Mouse (Mus musculus) inflammation-experienced regulatory T-cells (primary cell): ENCODE results near the gene Prickle3. TPM values are rescaled to one million over a fixed set of nuclear protein-coding genes. Genes with fewer than 3 reads are reported as not detected.

Experiments
- polyA plus RNA-seq, 2 experiments: library from polyadenylated mRNA; unstranded; fragments of 100-300 nt; shearing (Covaris generic); gene quantifications; one replicate each; pipeline ENCODE4 v1.2.1; 2017

Prickle3 gene
- polyA plus RNA-seq = 10 to 100 TPM; 28.9 to 30.0 TPM

DNA sequence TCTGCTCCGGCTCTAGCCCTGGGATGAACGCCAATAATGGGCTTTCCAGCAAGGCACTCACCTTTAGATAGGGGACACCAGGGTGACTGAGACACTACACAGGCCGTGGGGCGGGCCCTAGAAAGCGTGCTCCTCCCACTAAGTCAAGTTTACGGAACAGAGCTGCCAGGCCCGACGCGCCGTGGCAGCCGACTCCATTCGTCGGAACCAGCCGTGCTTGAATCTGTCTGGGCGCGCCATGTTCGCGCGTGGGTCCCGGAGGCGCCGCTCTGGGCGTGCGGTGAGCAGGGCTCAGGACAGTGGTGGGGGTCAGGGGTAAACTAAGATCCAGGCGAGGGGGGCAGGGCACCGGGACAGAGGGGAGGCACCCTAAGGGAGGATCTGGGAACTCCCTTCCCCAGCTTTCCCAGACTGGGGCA lies at the start of gene Prickle3:
Prickle3 (plus strand) TSS at position 40 of the 419 bp plus-strand sequence.

DNA sequence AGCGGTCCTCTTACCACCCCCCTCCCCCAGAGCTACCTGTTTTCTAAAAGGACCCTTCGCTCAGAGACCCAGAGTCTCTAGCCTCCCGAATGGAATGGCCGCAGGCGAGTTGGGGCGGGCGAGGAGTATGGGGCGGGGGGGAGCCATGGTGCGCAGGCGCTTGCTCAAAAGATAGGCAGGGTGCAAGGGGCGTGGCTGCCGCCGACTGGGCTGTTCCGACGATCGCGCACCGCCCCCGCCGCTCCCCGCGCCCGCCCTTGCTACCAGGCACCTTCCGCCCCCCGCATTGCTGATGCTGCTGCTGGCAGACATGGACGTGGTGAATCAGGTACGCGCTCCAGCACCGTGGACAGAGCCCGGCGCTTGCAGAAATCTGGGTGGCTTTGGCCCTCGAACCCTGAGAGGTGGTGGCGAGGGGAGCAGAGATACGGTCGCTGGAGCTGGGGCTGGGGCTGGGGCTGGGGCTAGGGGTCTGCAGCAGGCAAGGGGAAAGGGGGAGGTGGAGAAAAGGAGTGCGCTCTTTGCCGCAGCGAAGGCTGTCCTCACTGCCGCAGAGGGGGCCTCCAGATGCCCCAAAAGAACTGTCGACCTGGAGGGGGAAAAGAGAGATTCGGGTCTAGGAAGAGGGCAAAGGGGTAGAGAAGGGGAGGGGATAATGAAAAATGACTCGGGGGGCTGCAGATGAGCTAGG lies 18.5 kb upstream of the Prickle3 start, which contains the start of gene Syp:
Syp (plus strand) TSS at position 71 of the 691 bp plus-strand sequence.

DNA sequence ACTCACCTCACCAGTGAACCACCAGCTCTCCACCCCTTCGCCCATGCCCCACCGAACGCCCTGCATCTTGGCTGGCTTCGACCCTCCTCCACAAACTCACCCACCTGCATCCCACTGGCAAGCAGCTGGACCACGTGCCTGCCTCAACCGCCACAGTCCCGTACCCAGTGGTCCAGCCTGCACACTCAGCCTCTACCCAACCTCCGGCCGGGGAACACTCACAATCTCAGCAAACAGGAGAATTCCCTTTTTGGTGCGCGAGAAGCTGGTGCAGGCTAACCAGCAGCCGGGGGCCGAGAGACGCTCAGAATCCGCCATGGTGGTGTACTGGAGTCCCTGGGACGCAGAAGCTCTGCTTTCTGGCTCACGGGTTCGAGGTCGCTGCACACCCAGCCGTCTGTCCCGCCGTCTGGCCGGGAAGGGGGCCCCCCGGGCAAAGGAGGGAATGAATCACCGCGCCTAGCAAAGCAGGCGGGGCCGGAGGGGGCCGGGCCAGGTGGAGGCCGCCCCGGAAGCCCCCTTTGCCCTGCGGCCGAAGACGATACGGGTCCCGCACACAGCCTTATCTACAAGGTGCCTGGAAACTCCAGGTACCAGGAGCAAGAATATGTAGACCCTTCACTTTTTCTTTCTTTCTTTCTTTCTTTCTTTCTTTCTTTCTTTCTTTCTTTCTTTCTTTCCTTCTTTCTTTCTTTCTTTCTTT lies 14.0 kb downstream of the Prickle3 start, which contains the start of gene Plp2:
Plp2 (minus strand) TSS at position 470 of the 703 bp plus-strand sequence.

DNA sequence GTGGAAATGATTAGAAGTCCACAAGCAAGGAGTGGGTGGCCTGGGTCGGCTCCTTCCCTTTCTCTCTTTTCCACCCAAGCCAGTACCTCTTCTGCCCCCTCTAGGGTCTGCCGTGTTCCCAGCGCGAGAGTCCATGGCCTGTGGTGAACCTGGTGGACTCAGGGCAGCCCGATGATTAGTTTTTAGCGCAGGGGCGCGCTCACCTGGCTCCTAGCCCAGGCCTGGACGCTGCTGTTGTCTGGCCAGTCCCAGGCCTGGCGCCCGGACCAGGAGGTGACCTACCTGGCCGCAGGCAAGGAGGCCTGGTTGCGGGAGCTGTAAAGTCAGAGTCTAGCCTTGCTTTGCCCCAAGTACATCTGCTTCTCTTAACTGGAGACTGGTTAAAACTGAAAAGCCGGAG lies 23.8 kb downstream of the Prickle3 start, which contains the start of gene Magix:
Magix (minus strand) TSS at position 388 of the 400 bp plus-strand sequence.

DNA sequence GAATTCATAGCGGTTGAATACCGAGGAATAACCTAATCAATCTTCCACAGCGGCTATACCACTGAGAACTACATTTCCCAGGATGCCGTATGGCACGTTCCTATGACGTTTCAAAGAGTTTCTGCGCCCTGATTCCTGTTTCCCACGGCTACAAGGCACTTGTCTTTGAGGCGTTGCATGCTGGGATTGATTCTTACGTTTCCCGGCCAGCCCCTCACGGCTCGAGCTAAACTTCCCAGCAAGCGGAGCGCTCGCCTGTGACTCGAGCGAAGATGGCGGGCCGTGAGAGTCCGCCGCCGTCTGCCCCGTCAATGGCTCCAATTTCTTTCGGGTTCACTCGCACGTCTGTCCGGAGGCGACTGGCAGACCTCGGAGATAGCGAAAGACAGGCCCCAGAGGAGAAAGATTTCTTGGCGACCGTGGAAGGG lies 39.9 kb downstream of the Prickle3 start, which contains the start of gene Gpkow:
Gpkow (plus strand) TSS at position 178 of the 428 bp plus-strand sequence.

DNA sequence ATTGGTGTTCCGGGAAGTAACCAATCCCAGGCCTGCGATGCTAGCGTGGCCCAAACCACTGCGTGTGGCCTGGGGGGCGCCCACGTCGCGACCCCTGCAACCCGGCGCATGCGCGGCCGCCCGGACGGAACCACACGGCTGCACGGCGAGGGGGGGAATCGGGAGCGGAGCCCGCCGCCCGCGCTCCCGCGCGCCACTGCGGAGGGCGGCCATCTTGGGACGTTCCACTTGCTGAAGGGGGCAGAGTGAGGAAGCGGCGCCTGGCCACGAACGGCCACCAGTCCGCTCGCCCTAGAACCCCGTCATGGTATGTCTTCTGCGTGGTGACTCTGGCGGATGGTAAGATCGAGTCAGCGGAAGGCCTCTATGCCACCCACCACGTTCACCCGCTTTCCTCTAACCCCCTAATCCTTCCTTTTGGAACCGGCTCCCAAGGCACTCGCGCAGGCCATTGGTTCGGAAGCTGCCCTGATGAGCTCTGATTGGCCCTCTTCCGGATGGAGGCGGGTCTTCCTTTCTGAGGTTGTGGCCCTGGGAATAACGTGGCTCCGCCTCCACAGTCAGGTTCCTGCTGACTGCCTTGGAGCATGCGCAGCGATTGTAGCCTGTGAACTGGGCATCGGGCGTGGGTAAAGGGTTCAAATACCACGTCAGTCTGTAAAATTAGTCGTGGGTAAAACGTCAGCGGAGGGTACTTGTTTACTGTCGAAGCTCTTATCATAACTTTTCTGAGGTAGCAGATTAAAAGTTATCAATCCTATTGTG lies 57.3 kb downstream of the Prickle3 start, which contains the start of gene Wdr45:
Wdr45 (plus strand) TSS at position 199 of the 765 bp plus-strand sequence.

Other genes starting within 250 kb of the Prickle3 start
- 100 to 1,000 TPM; 107 to 116 TPM for gene Foxp3, start 83.6 kb upstream of the Prickle3 start, polyA plus RNA-seq
- gene Ppp1r3f, start 83.0 kb upstream of the Prickle3 start, polyA plus RNA-seq = 10 to 100 TPM; 18.9 to 19.4 TPM
- gene Ccdc22, start 51.7 kb upstream of the Prickle3 start, polyA plus RNA-seq = 10 to 100 TPM; 26.9 to 33.1 TPM
- under 1 TPM; 0.43 to 0.66 TPM for gene Cacna1f, start 50.2 kb upstream of the Prickle3 start, polyA plus RNA-seq
- 10 to 100 TPM; 11.7 to 11.9 TPM for gene Syp, start 18.8 kb upstream of the Prickle3 start, polyA plus RNA-seq
- 10 to 100 TPM; 89.2 to 98.4 TPM for gene Plp2, start 14.1 kb downstream of the Prickle3 start, polyA plus RNA-seq
- not detected for gene Magix, start 24.0 kb downstream of the Prickle3 start, polyA plus RNA-seq
- gene Gpkow, start 39.9 kb downstream of the Prickle3 start, polyA plus RNA-seq = 10 to 100 TPM; 52.1 to 78.0 TPM
- 10 to 100 TPM; 75.7 to 78.1 TPM for gene Wdr45, start 57.1 kb downstream of the Prickle3 start, polyA plus RNA-seq
- gene Gm45208, start 65.0 kb downstream of the Prickle3 start, polyA plus RNA-seq = not detected
- gene Praf2, start 71.2 kb downstream of the Prickle3 start, polyA plus RNA-seq = 10 to 100 TPM; 36.2 to 40.3 TPM
- gene Ccdc120, start 93.6 kb downstream of the Prickle3 start, polyA plus RNA-seq = under 1 TPM; 0.11 to 0.55 TPM
- gene Tfe3, start 105.3 kb downstream of the Prickle3 start, polyA plus RNA-seq = 10 to 100 TPM; 30.6 to 35.2 TPM
- gene Gripap1, start 132.5 kb downstream of the Prickle3 start, polyA plus RNA-seq = 10 to 100 TPM; 95.0 to 98.3 TPM
- gene Kcnd1, start 165.0 kb downstream of the Prickle3 start, polyA plus RNA-seq = 1 to 10 TPM in 1 of 2 experiments, under 1 TPM in 1; 0.69 to 2.4 TPM
- gene Otud5, start 184.1 kb downstream of the Prickle3 start, polyA plus RNA-seq = 100 to 1,000 TPM; 196 to 198 TPM
- gene Pim2, start 221.0 kb downstream of the Prickle3 start, polyA plus RNA-seq = 10 to 100 TPM; 51.7 to 86.2 TPM
- gene Slc35a2, start 226.8 kb downstream of the Prickle3 start, polyA plus RNA-seq = 10 to 100 TPM; 39.3 to 39.5 TPM
- 100 to 1,000 TPM; 144 to 146 TPM for gene Pqbp1, start 242.0 kb downstream of the Prickle3 start, polyA plus RNA-seq
- 100 to 1,000 TPM; 130 to 136 TPM for gene Timm17b, start 242.1 kb downstream of the Prickle3 start, polyA plus RNA-seq